Mouse (Mus musculus) erythroblast, embryonic 14.5 days (primary cell): Measurements from ENCODE around the gene Clec16a.

ENCODE experiments used
- GATA1 ChIP-seq: IDR thresholded peaks from 2 replicates; pipeline ENCODE4 v1.6.1; 2012; ENCODE audit warnings: low read length, inconsistent platforms, mixed read lengths
- TAL1 ChIP-seq: IDR thresholded peaks from 3 replicates; pipeline ENCODE4 v1.6.1; 2012; ENCODE audit warnings: low read length, inconsistent platforms, mixed read lengths

DNA sequence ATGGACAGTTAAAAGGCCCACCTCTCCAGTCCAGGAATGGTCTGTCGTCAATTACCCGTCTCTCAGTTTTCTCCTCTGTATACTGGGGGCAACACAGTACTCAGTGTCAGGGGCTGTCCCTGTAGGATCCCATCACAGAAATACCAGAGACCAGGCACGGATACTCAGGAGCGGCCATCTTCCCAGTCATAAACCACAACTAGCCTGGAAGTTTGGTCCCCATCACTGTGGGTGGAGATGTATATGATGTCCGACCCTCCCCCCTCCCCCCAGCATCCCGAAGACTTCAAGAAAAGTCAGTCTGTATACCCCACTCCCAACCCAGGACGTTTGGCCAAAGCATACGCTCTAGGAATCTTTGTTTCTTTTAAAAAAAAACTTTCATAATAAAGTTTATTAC lies 238.3 kb downstream of the Clec16a start:
- TF ChIP-seq GATA1 (no peak), TAL1 (no peak)
